Mouse (Mus musculus): Measurements from ENCODE around the gene Usp37. TPM values are rescaled to one million over a fixed set of nuclear protein-coding genes. Genes with fewer than 3 reads are reported as not detected.

The Usp37 gene
- total and polyA plus RNA-seq, 3 experiments, result 9.7 to 117 (median 89.3) TPM

- Histone ChIP-seq H3K4me1 (ENCODE audit: insufficient read depth, low read depth, low read length) (peaks cover 19% of the 10 kb centered on the region), H3K27me3 (ENCODE audit: insufficient read depth, low read length) (peaks cover 78% of the 10 kb centered on the region), H3K36me3 (replicated peaks) (no peaks in the 10 kb centered on the region), H3K4me3 (ENCODE audit: low read depth, low read length) (no peak overlapping the region), H3K9me3 (replicated peaks) (no peaks in the 10 kb centered on the region)
- TF ChIP-seq CTCF (IDR thresholded peaks at IDR 0.05; ENCODE audit: low read depth, low read length), result no peak
- TF ChIP-seq GATA2 (IDR thresholded peaks at IDR 0.05; ENCODE audit: borderline replicate concordance, low read depth, low read length), result no peak
- no peak for TF ChIP-seq POLR2AphosphoS5 (IDR thresholded peaks at IDR 0.05; ENCODE audit: insufficient replicate concordance, low read depth, low read length)
- TF ChIP-seq GATA1 (IDR thresholded peaks at IDR 0.05; ENCODE audit: borderline replicate concordance, low read length), result no peak
- no peak for TF ChIP-seq TAL1 (conservative IDR thresholded peaks at IDR 0.05; ENCODE audit: low read depth, low read length)
- ATAC-seq (ENCODE audit: extremely low read depth, insufficient number of reproducible peaks, low FRiP score, poor library complexity, severe bottlenecking), result no peak
- DNase-seq (ENCODE audit: low spot score), result no peak
Measured at GRCm38 (mm10) chr1:74423147-74423546, 120.9 kb downstream of the Usp37 start.

DNA sequence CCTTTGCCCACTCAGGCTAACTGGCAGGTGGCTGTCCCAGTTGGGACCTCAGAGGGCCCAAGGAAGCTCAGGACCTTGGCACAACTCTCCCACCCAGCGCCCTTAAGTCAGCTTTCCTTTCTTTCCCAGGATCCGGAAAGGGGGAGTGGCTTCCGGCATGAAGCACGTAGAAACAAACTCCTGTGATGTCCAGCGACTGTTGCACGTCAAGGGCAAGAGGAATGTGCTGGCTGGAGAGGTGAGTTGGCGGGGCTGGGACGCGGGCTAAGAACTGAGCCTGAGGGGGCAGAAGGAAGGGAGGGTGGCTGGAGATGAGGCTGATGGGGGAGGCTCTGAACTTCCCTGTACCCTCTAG, 124.7 kb downstream of the Usp37 start:
- Histone ChIP-seq H3K27me3 (ENCODE audit: insufficient read depth, low read length) (peaks cover 53% of the 10 kb centered on the region), H3K4me3 (ENCODE audit: low read depth, low read length) (no peak overlapping the region), H3K4me1 (ENCODE audit: insufficient read depth, low read depth, low read length) (peaks cover 27% of the 10 kb centered on the region), H3K36me3 (replicated peaks) (no peaks in the 10 kb centered on the region), H3K9me3 (replicated peaks) (no peaks in the 10 kb centered on the region)
- TF ChIP-seq GATA1 (IDR thresholded peaks at IDR 0.05; ENCODE audit: borderline replicate concordance, low read length), result no peak
- no peak for TF ChIP-seq GATA2 (IDR thresholded peaks at IDR 0.05; ENCODE audit: borderline replicate concordance, low read depth, low read length)
- no peak for TF ChIP-seq CTCF (IDR thresholded peaks at IDR 0.05; ENCODE audit: low read depth, low read length)
- TF ChIP-seq TAL1 (conservative IDR thresholded peaks at IDR 0.05; ENCODE audit: low read depth, low read length), result no peak
- ATAC-seq (ENCODE audit: extremely low read depth, insufficient number of reproducible peaks, low FRiP score, poor library complexity, severe bottlenecking) (no peak), DNase-seq (ENCODE audit: low spot score) (no peak)

GRCm38 (mm10) chr1:74418747-74419439, 125.2 kb downstream of the Usp37 start:
- no peak for DNase-seq (ENCODE audit: low spot score)
- Histone ChIP-seq H3K36me3 (replicated peaks) (no peaks in the 10 kb centered on the region), H3K4me3 (ENCODE audit: low read depth, low read length) (no peak overlapping the region), H3K9me3 (replicated peaks) (no peaks in the 10 kb centered on the region), H3K4me1 (ENCODE audit: insufficient read depth, low read depth, low read length) (peaks cover 33% of the 10 kb centered on the region), H3K27me3 (ENCODE audit: insufficient read depth, low read length) (peaks cover 50% of the 10 kb centered on the region)
- no peak for ATAC-seq (ENCODE audit: extremely low read depth, insufficient number of reproducible peaks, low FRiP score, poor library complexity, severe bottlenecking)
- no peak for TF ChIP-seq GATA2 (IDR thresholded peaks at IDR 0.05; ENCODE audit: borderline replicate concordance, low read depth, low read length)
- TF ChIP-seq POLR2AphosphoS5 (IDR thresholded peaks at IDR 0.05; ENCODE audit: insufficient replicate concordance, low read depth, low read length), result no peak
- TF ChIP-seq GATA1 (IDR thresholded peaks at IDR 0.05; ENCODE audit: borderline replicate concordance, low read length), result no peak
- no peak for TF ChIP-seq TAL1 (conservative IDR thresholded peaks at IDR 0.05; ENCODE audit: low read depth, low read length)
- TF ChIP-seq CTCF (IDR thresholded peaks at IDR 0.05; ENCODE audit: low read depth, low read length), result no peak

DNA sequence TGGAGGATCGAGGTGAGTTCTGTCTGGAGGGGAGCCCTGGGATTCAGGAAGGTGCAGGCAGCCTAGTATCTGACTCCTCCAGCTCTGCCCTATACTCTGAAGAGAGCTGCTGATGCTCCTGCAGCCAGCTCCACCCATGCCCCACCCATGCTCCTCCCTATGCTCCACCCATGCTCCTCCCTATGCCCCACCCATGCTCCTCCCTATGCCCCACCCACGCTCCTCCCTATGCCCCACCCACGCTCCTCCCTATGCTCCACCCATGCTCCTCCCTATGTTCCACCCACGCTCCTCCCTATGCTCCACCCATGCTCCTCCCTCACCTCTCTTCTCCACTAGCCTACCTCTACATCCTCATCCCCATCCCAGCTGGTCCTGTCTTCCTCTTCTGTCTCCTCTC, 128.9 kb downstream of the Usp37 start:
- ATAC-seq (ENCODE audit: extremely low read depth, insufficient number of reproducible peaks, low FRiP score, poor library complexity, severe bottlenecking) (peak; percentile 54), DNase-seq (ENCODE audit: low spot score) (no peak)
- Histone ChIP-seq H3K27me3 (ENCODE audit: insufficient read depth, low read length) (peaks cover 38% of the 10 kb centered on the region), H3K36me3 (replicated peaks) (no peaks in the 10 kb centered on the region), H3K4me3 (ENCODE audit: low read depth, low read length) (no peak overlapping the region), H3K9me3 (replicated peaks) (no peaks in the 10 kb centered on the region), H3K4me1 (ENCODE audit: insufficient read depth, low read depth, low read length) (peaks cover 26% of the 10 kb centered on the region)
- TF ChIP-seq TAL1 (conservative IDR thresholded peaks at IDR 0.05; ENCODE audit: low read depth, low read length), result no peak
- no peak for TF ChIP-seq GATA1 (IDR thresholded peaks at IDR 0.05; ENCODE audit: borderline replicate concordance, low read length)
- TF ChIP-seq CTCF (IDR thresholded peaks at IDR 0.05; ENCODE audit: low read depth, low read length), result no peak
- no peak for TF ChIP-seq GATA2 (IDR thresholded peaks at IDR 0.05; ENCODE audit: borderline replicate concordance, low read depth, low read length)
- TF ChIP-seq POLR2AphosphoS5 (IDR thresholded peaks at IDR 0.05; ENCODE audit: insufficient replicate concordance, low read depth, low read length), result no peak

DNA sequence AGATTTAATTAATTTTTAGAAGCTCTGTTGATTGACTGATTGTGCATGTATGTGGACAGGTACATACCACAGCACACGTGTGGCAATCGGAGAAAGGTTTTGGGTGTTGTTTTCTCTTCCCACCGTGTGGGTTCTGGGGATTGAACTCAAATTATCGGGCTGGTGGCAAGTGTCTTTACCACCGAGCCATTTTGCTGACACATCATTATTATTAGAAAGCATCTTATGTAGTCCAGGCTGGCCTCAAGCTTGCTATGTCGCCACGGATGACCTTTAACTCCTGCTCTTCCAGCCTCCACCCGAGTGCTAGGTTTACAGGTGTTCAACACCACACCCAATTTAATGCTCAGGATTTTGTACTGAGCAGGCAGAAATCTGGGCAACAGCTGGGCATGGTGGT, 131.4 kb downstream of the Usp37 start:
- H3K4me3 ChIP-seq (ENCODE audit: low read depth, low read length), result no peak overlapping the region
- TF ChIP-seq TAL1 (conservative IDR thresholded peaks at IDR 0.05; ENCODE audit: low read depth, low read length), result no peak
- TF ChIP-seq GATA1 (IDR thresholded peaks at IDR 0.05; ENCODE audit: borderline replicate concordance, low read length), result no peak
- no peak for TF ChIP-seq POLR2AphosphoS5 (IDR thresholded peaks at IDR 0.05; ENCODE audit: insufficient replicate concordance, low read depth, low read length)
- TF ChIP-seq GATA2 (IDR thresholded peaks at IDR 0.05; ENCODE audit: borderline replicate concordance, low read depth, low read length), result no peak
- TF ChIP-seq CTCF (IDR thresholded peaks at IDR 0.05; ENCODE audit: low read depth, low read length), result no peak
- no peaks in the 10 kb centered on the region for H3K9me3 ChIP-seq (replicated peaks)
- DNase-seq (ENCODE audit: low spot score), result no peak
- H3K27me3 ChIP-seq (ENCODE audit: insufficient read depth, low read length), result peaks cover 28% of the 10 kb centered on the region
- peaks cover 36% of the 10 kb centered on the region for H3K4me1 ChIP-seq (ENCODE audit: insufficient read depth, low read depth, low read length)
- ATAC-seq (ENCODE audit: extremely low read depth, insufficient number of reproducible peaks, low FRiP score, poor library complexity, severe bottlenecking), result no peak
- H3K36me3 ChIP-seq (replicated peaks), result no peaks in the 10 kb centered on the region

GRCm38 (mm10) chr1:74411753-74412325, 132.2 kb downstream of the Usp37 start:
- no peaks in the 10 kb centered on the region for H3K9me3 ChIP-seq (replicated peaks)
- peaks cover 39% of the 10 kb centered on the region for H3K4me1 ChIP-seq (ENCODE audit: insufficient read depth, low read depth, low read length)
- H3K27me3 ChIP-seq (ENCODE audit: insufficient read depth, low read length), result peaks cover 28% of the 10 kb centered on the region
- TF ChIP-seq GATA1 (IDR thresholded peaks at IDR 0.05; ENCODE audit: borderline replicate concordance, low read length) (no peak), CTCF (IDR thresholded peaks at IDR 0.05; ENCODE audit: low read depth, low read length) (no peak), TAL1 (conservative IDR thresholded peaks at IDR 0.05; ENCODE audit: low read depth, low read length) (no peak), POLR2AphosphoS5 (IDR thresholded peaks at IDR 0.05; ENCODE audit: insufficient replicate concordance, low read depth, low read length) (no peak), GATA2 (IDR thresholded peaks at IDR 0.05; ENCODE audit: borderline replicate concordance, low read depth, low read length) (no peak)
- H3K36me3 ChIP-seq (replicated peaks), result no peaks in the 10 kb centered on the region
- DNase-seq (ENCODE audit: low spot score) (no peak), ATAC-seq (ENCODE audit: extremely low read depth, insufficient number of reproducible peaks, low FRiP score, poor library complexity, severe bottlenecking) (no peak)
- no peak overlapping the region for H3K4me3 ChIP-seq (ENCODE audit: low read depth, low read length)

All from G1E (cell line).